Mouse (Mus musculus) heart, embryonic 14.5 days (tissue): ENCODE measurements at regions not wholly inside any gene's neighbourhood (a gene's known extent, or its start where the extent isn't known, plus 50 kb on each side); places are given as distances from the start of the nearest gene placed in this dataset.
"Not testable (repeated sequence)": the region's sequence is repeated elsewhere in the genome, so short reads cannot be mapped to it uniquely, and the experiment has no call there.

ENCODE experiments used
- ATAC-seq: fragments of 200-750 bp; cut with Nextera tagmentation; 2 replicates; pipeline ENCODE4 v1.8.0; 2017; ENCODE audit warnings: low read depth, moderate TSS enrichment; ENCODE audit not compliant: insufficient number of reproducible peaks, insufficient read depth, low FRiP score
- H3K27ac ChIP-seq, 2 experiments: fragments of 200-500 bp in 1 of 2; fragments of 300-500 bp in 1 of 2; sonication (generic) in 1 of 2; replicated peaks in 1 of 2; 2 replicates each; pipeline ENCODE4 v1.5.1; 2012 to 2014; ENCODE audit warnings: low read depth in 2 of 2, low read length in 2 of 2, control low read depth in 1 of 2, mild to moderate bottlenecking in 1 of 2, mixed read lengths in 1 of 2; ENCODE audit not compliant: control insufficient read depth in 1 of 2, insufficient read depth in 1 of 2
- H3K27me3 ChIP-seq: fragments of 300-500 bp; sonication (generic); 2 replicates; pipeline ENCODE4 v1.6.1; 2014; ENCODE audit warnings: mild to moderate bottlenecking, low read length, control low read depth; ENCODE audit not compliant: control insufficient read depth, insufficient read depth
- H3K36me3 ChIP-seq: fragments of 300-500 bp; sonication (generic); 2 replicates; pipeline ENCODE4 v1.6.1; 2014; ENCODE audit warnings: mild to moderate bottlenecking, control low read depth, low read length, mixed read lengths; ENCODE audit not compliant: control insufficient read depth, insufficient read depth
- H3K4me1 ChIP-seq, 2 experiments: fragments of 200-500 bp in 1 of 2; fragments of 300-500 bp in 1 of 2; sonication (generic) in 1 of 2; 2 replicates each; pipeline ENCODE4 v1.6.1; 2012 to 2014; ENCODE audit warnings: low read length in 2 of 2, control low read depth in 1 of 2, mixed read lengths in 1 of 2; ENCODE audit not compliant: control insufficient read depth in 2 of 2, insufficient read depth in 2 of 2
- H3K4me2 ChIP-seq: fragments of 300-500 bp; sonication (generic); 2 replicates; pipeline ENCODE4 v1.6.1; 2014; ENCODE audit warnings: mild to moderate bottlenecking, low read length
- H3K4me3 ChIP-seq, 2 experiments: fragments of 200-500 bp in 1 of 2; fragments of 300-500 bp in 1 of 2; sonication (generic) in 1 of 2; 2 replicates each; pipeline ENCODE4 v1.5.1; 2012 to 2014; ENCODE audit warnings: low read length in 2 of 2, mild to moderate bottlenecking in 2 of 2, control low read depth in 1 of 2, low read depth in 1 of 2, moderate library complexity in 1 of 2; ENCODE audit not compliant: control insufficient read depth in 1 of 2, insufficient read depth in 1 of 2
- H3K9ac ChIP-seq: fragments of 300-500 bp; sonication (generic); 2 replicates; pipeline ENCODE4 v1.6.1; 2014; ENCODE audit warnings: mild to moderate bottlenecking, low read length
- H3K9me3 ChIP-seq: fragments of 300-500 bp; sonication (generic); 2 replicates; pipeline ENCODE4 v1.6.1; 2016; ENCODE audit warnings: low read length, control low read depth; ENCODE audit not compliant: control insufficient read depth
- WGBS: fragments of 180-500 bp; shearing (Covaris S2); extraction: QIAGEN DNeasy Blood & Tissue Kit; methylation state at CpG from one replicate; pipeline ENCODE4 v1.1.7; 2014; 5-methylcytosine and 5-hydroxymethylcytosine counted together

DNA sequence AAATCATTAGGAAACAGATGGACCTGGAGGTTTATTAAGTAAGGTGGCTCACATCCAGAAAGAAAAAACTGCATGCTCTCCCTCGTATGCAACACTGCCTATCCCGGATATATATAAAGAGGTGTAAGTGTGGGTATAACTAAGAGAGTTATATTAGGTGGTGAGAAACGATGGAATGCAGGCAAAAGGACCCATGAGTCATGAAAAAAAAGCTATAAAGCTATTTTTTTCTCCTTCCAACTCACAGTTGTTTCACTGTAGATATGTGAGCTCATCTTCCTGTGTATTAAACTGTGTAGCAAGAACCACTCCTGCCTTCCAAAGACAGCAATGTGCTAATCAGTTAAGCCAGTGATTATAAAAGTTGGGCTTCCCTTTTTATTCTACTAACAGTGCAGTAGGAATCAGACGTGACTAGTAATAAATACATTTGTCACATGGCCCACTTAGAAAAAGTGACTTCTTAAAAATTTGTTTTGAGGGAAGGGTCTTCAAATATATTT lies 51.4 kb upstream of the Bdh1 start:
- WGBS, result 61% methylated on average over 4 of the region's 4 CpGs
- not testable (repeated sequence) for ATAC-seq, H3K4me1 ChIP-seq, H3K9me3 ChIP-seq, H3K4me3 ChIP-seq, H3K9ac ChIP-seq, H3K4me2 ChIP-seq, H3K27me3 ChIP-seq, H3K36me3 ChIP-seq, H3K27ac ChIP-seq

DNA sequence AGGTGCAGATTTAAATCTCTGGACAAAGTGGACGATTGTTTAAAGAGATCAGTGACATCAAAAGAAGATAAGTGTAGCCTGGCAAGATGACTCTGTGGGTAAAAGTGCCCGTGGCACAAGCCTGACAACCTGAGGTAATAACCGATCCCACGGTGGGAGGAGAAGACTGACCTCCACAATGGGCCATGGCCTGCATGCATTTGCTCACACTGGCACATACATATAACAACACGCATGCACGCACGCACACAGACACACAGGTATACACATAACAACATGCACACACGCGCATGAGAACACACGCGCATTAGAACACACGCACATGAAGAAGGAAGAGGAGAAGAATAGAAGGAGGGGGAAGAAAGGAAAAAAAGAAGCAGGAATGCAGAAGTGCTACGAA lies 52.2 kb upstream of the Bdh1 start:
- WGBS, result 91% methylated on average over 13 of the region's 13 CpGs
- no peaks in the 10 kb centered on the region for H3K4me1 ChIP-seq
- H3K27ac ChIP-seq, result no peak overlapping the region
- 0 out of 2 replicates have a peak, but pooled peaks cover 3% of the 10 kb centered on the region for H3K9me3 ChIP-seq
- no peak for ATAC-seq
- no peak overlapping the region for H3K4me3 ChIP-seq
- no peak overlapping the region for H3K9ac ChIP-seq
- H3K36me3 ChIP-seq, result no peaks in the 10 kb centered on the region
- no peak overlapping the region for H3K4me2 ChIP-seq
- H3K27me3 ChIP-seq, result no peaks in the 10 kb centered on the region

DNA sequence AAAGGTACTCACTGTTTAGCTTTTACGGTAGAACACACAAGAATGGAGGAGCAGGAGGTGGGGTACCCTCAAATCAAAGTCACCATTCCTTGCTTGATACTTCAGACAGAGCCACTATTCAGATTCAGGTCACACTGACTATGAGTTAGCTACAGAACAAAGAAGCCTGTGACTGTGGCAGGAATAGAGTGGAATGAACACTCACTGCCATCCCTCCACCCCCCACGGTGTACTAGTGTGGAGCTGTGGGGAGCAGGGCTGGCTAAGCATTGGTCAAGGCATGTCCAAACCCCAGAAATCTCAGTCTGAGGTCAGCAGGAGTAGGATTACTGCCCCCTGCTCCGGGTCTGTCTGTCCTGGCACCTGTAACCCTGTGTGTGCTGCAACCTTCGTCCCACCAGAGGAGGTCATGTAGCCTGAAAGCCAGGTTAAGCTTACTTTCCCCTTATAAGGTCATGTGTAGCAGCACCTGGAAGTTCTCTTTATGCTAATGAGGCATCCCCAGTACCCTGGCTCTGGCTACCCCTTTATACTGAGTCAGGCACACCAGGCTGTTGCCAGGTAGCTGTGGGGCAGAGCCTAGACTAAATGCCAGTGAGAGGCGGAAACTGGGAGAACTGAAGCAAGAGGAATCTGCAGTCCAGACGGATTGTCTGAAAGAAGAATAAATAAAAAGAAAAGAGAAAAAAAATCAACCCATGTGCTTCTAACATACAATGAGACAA lies 53.1 kb upstream of the Apod start:
- H3K9ac ChIP-seq, result no peak overlapping the region
- H3K4me1 ChIP-seq, result 0 out of 4 replicates have a peak, but pooled peaks cover 0 to 3% of the 10 kb centered on the region in 2 experiments
- H3K9me3 ChIP-seq, result no peaks in the 10 kb centered on the region
- WGBS, result 69% methylated on average over 6 of the region's 6 CpGs
- ATAC-seq, result no peak
- no peak overlapping the region for H3K4me2 ChIP-seq
- no peak overlapping the region for H3K27ac ChIP-seq
- H3K4me3 ChIP-seq, result no peak overlapping the region
- no peaks in the 10 kb centered on the region for H3K36me3 ChIP-seq
- H3K27me3 ChIP-seq, result no peaks in the 10 kb centered on the region

DNA sequence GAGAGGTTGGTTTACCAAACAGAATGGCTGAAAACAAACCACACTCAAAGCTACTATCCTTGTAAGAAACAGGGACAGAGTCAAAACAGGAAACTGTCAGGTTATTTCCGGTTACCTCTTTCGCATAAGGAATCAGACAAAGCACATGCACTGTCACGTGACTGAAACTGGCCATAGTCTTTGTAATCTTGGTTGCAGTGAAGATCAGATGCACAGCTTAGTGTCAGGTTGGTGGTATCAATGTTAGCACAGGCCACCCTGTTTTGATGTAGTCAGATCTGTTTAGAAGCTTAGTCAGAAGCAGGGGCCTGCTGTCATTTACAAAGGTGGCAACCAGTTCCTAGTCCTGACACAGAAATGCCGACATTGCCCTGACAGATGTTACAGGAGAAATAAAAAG lies 51.4 kb upstream of the Apod start:
- no peak overlapping the region for H3K4me3 ChIP-seq
- H3K4me1 ChIP-seq, result 0 out of 4 replicates have a peak, but pooled peaks cover 0 to 3% of the 10 kb centered on the region in 2 experiments
- no peak for ATAC-seq
- no peaks in the 10 kb centered on the region for H3K9me3 ChIP-seq
- no peaks in the 10 kb centered on the region for H3K27me3 ChIP-seq
- H3K36me3 ChIP-seq, result no peaks in the 10 kb centered on the region
- WGBS, result 63% methylated on average over 4 of the region's 4 CpGs
- H3K27ac ChIP-seq, result no peak overlapping the region
- H3K4me2 ChIP-seq, result no peak overlapping the region
- H3K9ac ChIP-seq, result no peak overlapping the region

DNA sequence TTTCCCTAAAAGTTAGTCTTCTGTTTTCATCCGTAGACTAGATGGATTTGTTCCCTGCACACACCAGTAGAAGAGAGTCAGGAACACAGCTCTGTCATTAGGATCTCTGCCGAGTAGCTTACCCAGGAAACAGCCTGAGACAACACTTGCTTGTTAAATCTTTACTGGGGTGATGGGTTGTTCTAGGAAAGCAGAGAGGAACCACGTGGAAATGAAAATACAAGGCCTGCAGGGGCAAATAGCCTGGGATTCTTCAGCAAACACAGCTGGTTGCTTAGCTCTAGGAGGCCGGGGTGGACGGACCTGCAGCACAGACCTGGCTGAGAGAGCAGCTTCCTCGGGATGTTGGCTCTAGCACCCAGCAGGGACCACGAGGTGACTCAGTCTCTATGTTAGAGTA lies 49.9 kb upstream of the Apod start:
- peaks cover under 1 to 4% of the 10 kb centered on the region in 2 experiments; a peak in 2 of 4 replicates for H3K4me1 ChIP-seq
- no peak overlapping the region for H3K4me3 ChIP-seq
- no peaks in the 10 kb centered on the region for H3K36me3 ChIP-seq
- H3K27me3 ChIP-seq, result no peaks in the 10 kb centered on the region
- ATAC-seq, result no peak
- no peak overlapping the region for H3K4me2 ChIP-seq
- 36% methylated on average over 7 of the region's 7 CpGs for WGBS
- 0 out of 4 replicates have a peak overlapping the region, but pooled peaks of 1 of the 2 experiments have one; percentile 9 for H3K27ac ChIP-seq
- H3K9me3 ChIP-seq, result no peaks in the 10 kb centered on the region
- H3K9ac ChIP-seq, result no peak overlapping the region
